Mouse (Mus musculus) cerebellum, adult 18-20 months (tissue): ENCODE data around the gene Heatr6.

Source experiments
- DNase-seq, 2 experiments: peaks; one replicate each; pipeline ENCODE4 v3.0.0; 2021

Gene Heatr6

GRCm38 (mm10) chr11:83754227-83754626 is 731 bp downstream of the Heatr6 start:
- DNase-seq, result no peak

- no peak for DNase-seq
These were observed 13.8 kb downstream of the Heatr6 start for GRCm38 (mm10) chr11:83767306-83767705.

GRCm38 (mm10) chr11:83768976-83769375 is 15.5 kb downstream of the Heatr6 start:
- DNase-seq, result no peak

- DNase-seq, result no peak
These were observed 17.5 kb downstream of the Heatr6 start for GRCm38 (mm10) chr11:83771014-83771413.

GRCm38 (mm10) chr11:83772341-83772740 is 18.8 kb downstream of the Heatr6 start:
- DNase-seq, result no peak

GRCm38 (mm10) chr11:83773691-83774090 is 20.2 kb downstream of the Heatr6 start:
- no peak for DNase-seq

GRCm38 (mm10) chr11:83774324-83774723 is 20.8 kb downstream of the Heatr6 start:
- no peak for DNase-seq

GRCm38 (mm10) chr11:83776798-83777197 is 23.3 kb downstream of the Heatr6 start:
- DNase-seq, result no peak

GRCm38 (mm10) chr11:83783931-83784600 is 30.6 kb downstream of the Heatr6 start:
- DNase-seq, result no peak

GRCm38 (mm10) chr11:83784661-83785060 is 31.2 kb downstream of the Heatr6 start:
- peak; percentile 11 to 21 for DNase-seq

- DNase-seq, result peak; percentile 51
These were observed 31.9 kb downstream of the Heatr6 start for GRCm38 (mm10) chr11:83785366-83785765.

GRCm38 (mm10) chr11:83786835-83787234 is 33.3 kb downstream of the Heatr6 start:
- no peak for DNase-seq

- DNase-seq, result no peak
These were observed 34.0 kb downstream of the Heatr6 start for GRCm38 (mm10) chr11:83787401-83788021.

- DNase-seq, result no peak
These were observed 34.8 kb downstream of the Heatr6 start for GRCm38 (mm10) chr11:83788331-83788730.

- no peak for DNase-seq
These were observed 35.8 kb downstream of the Heatr6 start for GRCm38 (mm10) chr11:83789259-83789658.

GRCm38 (mm10) chr11:83791133-83791532 is 37.6 kb downstream of the Heatr6 start:
- DNase-seq, result no peak

- no peak for DNase-seq
These were observed 38.9 kb downstream of the Heatr6 start for GRCm38 (mm10) chr11:83792316-83792914.

GRCm38 (mm10) chr11:83793264-83793663 is 39.8 kb downstream of the Heatr6 start:
- no peak for DNase-seq

GRCm38 (mm10) chr11:83796112-83796511 is 42.6 kb downstream of the Heatr6 start:
- no peak for DNase-seq

- DNase-seq, result no peak
These were observed 43.6 kb downstream of the Heatr6 start for GRCm38 (mm10) chr11:83796980-83797608.

GRCm38 (mm10) chr11:83799871-83800430 is 46.5 kb downstream of the Heatr6 start:
- no peak for DNase-seq

GRCm38 (mm10) chr11:83802166-83802565 is 48.7 kb downstream of the Heatr6 start:
- peak in 1 of 2 experiments; percentile 19 for DNase-seq

- no peak for DNase-seq
These were observed 49.1 kb downstream of the Heatr6 start for GRCm38 (mm10) chr11:83802581-83802980.
